Comparison of ENCODE assay signal across 22 mouse cellular contexts in the genomic region with DNA sequence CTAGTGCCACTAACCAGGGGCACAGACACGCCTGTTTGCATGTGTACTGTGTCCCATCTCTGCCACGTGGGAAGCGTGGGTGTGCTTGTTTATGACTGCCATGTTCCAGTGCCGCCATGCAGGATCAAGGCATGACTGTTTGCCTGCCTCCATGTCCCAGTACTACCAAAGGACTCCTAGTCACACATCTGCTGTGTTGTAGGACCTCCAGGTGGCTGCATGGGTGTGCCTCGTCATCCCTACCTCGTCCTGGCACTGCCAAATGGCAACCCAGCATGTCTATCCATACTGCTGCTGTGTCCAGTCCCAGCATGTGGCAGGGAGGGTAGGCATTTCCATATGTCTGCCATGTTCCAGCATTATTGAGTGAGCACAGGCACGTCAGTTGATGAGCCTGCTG. TPM values are rescaled to one million over a fixed set of nuclear protein-coding genes. Genes with fewer than 3 reads are reported as not detected.
DNase-seq lines count a peak whose midpoint lies in the region; ATAC-seq and TF ChIP-seq lines count a peak whose summit lies in the region.
"Had no signal": no experiment of that assay in that cellular context is flagged by ENCODE, and none has a peak within 500 bp of the region (broad histone marks: within the 10 kb centered on the region; RNA-seq: fewer than 3 reads in every experiment).

No protein-coding gene starts in this region.

- no peaks in the 10 kb centered on the region for H3K9me3 ChIP-seq in hindbrain, embryonic 10.5 days
- no peaks in the 10 kb centered on the region for H3K9me3 ChIP-seq in hindbrain, embryonic 11.5 days (ENCODE audit: control insufficient read depth, low read length)
- peaks cover 9% of the 10 kb centered on the region; the same call in 1 of the 2 replicates for H3K9me3 ChIP-seq in megakaryocyte, embryonic 14.5 days
- H3K9me3 ChIP-seq in G1E (replicated peaks), result peaks cover 85% of the 10 kb centered on the region
- no peaks in the 10 kb centered on the region for H3K9me3 ChIP-seq in limb, embryonic 10.5 days (replicated peaks)
- H3K9me3 ChIP-seq: embryonic facial prominence, embryonic 10.5 days; embryonic facial prominence, embryonic 12.5 days; forebrain, embryonic 13.5 days; forebrain, embryonic 15.5 days had no signal

- no peaks in the 10 kb centered on the region for H3K36me3 ChIP-seq in hindbrain, embryonic 10.5 days
- no peaks in the 10 kb centered on the region for H3K36me3 ChIP-seq in hindbrain, embryonic 11.5 days (ENCODE audit: control insufficient read depth, insufficient read depth, low read length)
- H3K36me3 ChIP-seq in megakaryocyte, embryonic 14.5 days (replicated peaks; ENCODE audit: low read length), result no peaks in the 10 kb centered on the region
- H3K36me3 ChIP-seq in G1E (replicated peaks), result no peaks in the 10 kb centered on the region
- no peaks in the 10 kb centered on the region for H3K36me3 ChIP-seq in limb, embryonic 10.5 days
- H3K36me3 ChIP-seq: embryonic facial prominence, embryonic 10.5 days; embryonic facial prominence, embryonic 12.5 days; forebrain, embryonic 15.5 days had no signal

- no peak overlapping the region for H3K4me3 ChIP-seq in hindbrain, embryonic 10.5 days
- no peak overlapping the region for H3K4me3 ChIP-seq in hindbrain, embryonic 11.5 days (ENCODE audit: low read depth, low read length)
- H3K4me3 ChIP-seq in megakaryocyte, embryonic 14.5 days (replicated peaks), result peak overlapping the region; percentile 34
- H3K4me3 ChIP-seq in G1E (ENCODE audit: low read depth, low read length), result 0 out of 2 replicates have a peak overlapping the region, but pooled peaks have one; percentile 3
- H3K4me3 ChIP-seq in limb, embryonic 10.5 days, result no peak overlapping the region
- H3K4me3 ChIP-seq: embryonic facial prominence, embryonic 10.5 days; embryonic facial prominence, embryonic 12.5 days; forebrain, embryonic 13.5 days; forebrain, embryonic 15.5 days had no signal

- TF ChIP-seq CTCF in G1E (IDR thresholded peaks at IDR 0.05; ENCODE audit: low read depth, low read length), result no peak

- peaks cover 6% of the 10 kb centered on the region for H3K4me1 ChIP-seq in hindbrain, embryonic 10.5 days (replicated peaks)
- no peaks in the 10 kb centered on the region for H3K4me1 ChIP-seq in hindbrain, embryonic 11.5 days (replicated peaks; ENCODE audit: control insufficient read depth, insufficient read depth, low read length)
- peaks cover 67% of the 10 kb centered on the region for H3K4me1 ChIP-seq in megakaryocyte, embryonic 14.5 days
- H3K4me1 ChIP-seq in G1E (ENCODE audit: insufficient read depth, low read depth, low read length), result no peaks in the 10 kb centered on the region
- H3K4me1 ChIP-seq in limb, embryonic 10.5 days, result peaks cover 5% of the 10 kb centered on the region; the same call in 1 of the 2 replicates

- peak; percentile 1 for DNase-seq in hindbrain, embryonic 10.5 days (ENCODE audit: low spot score)
- DNase-seq in hindbrain, embryonic 11.5 days (ENCODE audit: low spot score), result no peak
- DNase-seq in G1E (ENCODE audit: low spot score), result no peak
- peak; percentile 20 for DNase-seq in limb, embryonic 10.5 days (ENCODE audit: low spot score)
- DNase-seq in kidney, postnatal 25 days, result no peak
- no peak for DNase-seq in lung, postnatal 10 days
- DNase-seq: adrenal gland, adult 8-10 months; adrenal gland, postnatal 14 days; adrenal gland, postnatal 36 days; cerebellum, adult 11-12 months; cerebellum, adult 2 months; cerebellum, adult 9-10 months; cerebellum, postnatal 10 days; cerebellum, postnatal 25 days had no signal

- 85% methylated on average over 7 of the region's 7 CpGs for WGBS in hindbrain, embryonic 10.5 days
- 88% methylated on average over 7 of the region's 7 CpGs for WGBS in hindbrain, embryonic 11.5 days
- 87% methylated on average over 7 of the region's 7 CpGs for WGBS in limb, embryonic 10.5 days

- H3K27ac ChIP-seq in hindbrain, embryonic 10.5 days, result no peak overlapping the region
- no peak overlapping the region for H3K27ac ChIP-seq in hindbrain, embryonic 11.5 days (ENCODE audit: low read depth, low read length)
- no peak overlapping the region for H3K27ac ChIP-seq in limb, embryonic 10.5 days
- H3K27ac ChIP-seq: embryonic facial prominence, embryonic 10.5 days; embryonic facial prominence, embryonic 12.5 days; forebrain, embryonic 13.5 days; forebrain, embryonic 15.5 days had no signal

- H3K27me3 ChIP-seq in hindbrain, embryonic 10.5 days (ENCODE audit: insufficient read depth, poor library complexity, severe bottlenecking), result no peaks in the 10 kb centered on the region
- H3K27me3 ChIP-seq in hindbrain, embryonic 11.5 days (ENCODE audit: control insufficient read depth, insufficient read depth, low read length), result no peaks in the 10 kb centered on the region
- peaks cover 57% of the 10 kb centered on the region for H3K27me3 ChIP-seq in megakaryocyte, embryonic 14.5 days (replicated peaks)
- H3K27me3 ChIP-seq in G1E (ENCODE audit: insufficient read depth, low read length), result peaks cover 4% of the 10 kb centered on the region; the same call in 1 of the 2 replicates
- no peaks in the 10 kb centered on the region for H3K27me3 ChIP-seq in limb, embryonic 10.5 days (ENCODE audit: low read depth, poor library complexity, severe bottlenecking)
- H3K27me3 ChIP-seq: embryonic facial prominence, embryonic 12.5 days; forebrain, embryonic 13.5 days; forebrain, embryonic 15.5 days had no signal

- no peak overlapping the region for H3K9ac ChIP-seq in hindbrain, embryonic 11.5 days (ENCODE audit: low read depth, low read length)
- H3K9ac ChIP-seq: embryonic facial prominence, embryonic 12.5 days; forebrain, embryonic 13.5 days; forebrain, embryonic 15.5 days had no signal

- ATAC-seq in hindbrain, embryonic 11.5 days (ENCODE audit: low FRiP score), result no peak
- no peak for ATAC-seq in megakaryocyte, adult 5-6 weeks (ENCODE audit: poor library complexity, severe bottlenecking)
- ATAC-seq in G1E (ENCODE audit: extremely low read depth, insufficient number of reproducible peaks, low FRiP score, poor library complexity, severe bottlenecking), result no peak
- ATAC-seq: activated CD4-positive, CD25-positive, alpha-beta regulatory T cell, adult 4 months; forebrain, embryonic 13.5 days; forebrain, embryonic 15.5 days; Patski had no signal

- no peak overlapping the region for H3K4me2 ChIP-seq in hindbrain, embryonic 11.5 days (replicated peaks; ENCODE audit: low read depth, low read length)
- H3K4me2 ChIP-seq: embryonic facial prominence, embryonic 12.5 days; forebrain, embryonic 13.5 days; forebrain, embryonic 15.5 days had no signal

RNA-seq across cellular contexts. Expression of gene Gnaz, which starts 38.7 kb away (rescaled TPM):
- 9.9 and 15.0 TPM in 2 replicates for polyA plus RNA-seq in hindbrain, embryonic 10.5 days (2016; fragmentation: Nextera tagmentation; extraction: Ambion mirVana)
- 14.0 and 14.7 TPM in 2 replicates for polyA plus RNA-seq in hindbrain, embryonic 11.5 days (2014; fragmentation: Nextera tagmentation; extraction: Ambion mirVana)
- polyA plus RNA-seq in megakaryocyte, embryonic 14.5 days (2012; ENCODE audit: insufficient read depth, low replicate concordance), result 224 and 350 TPM in 2 replicates
- 0.11 TPM in 1 of 2 replicates, not detected in the other for total RNA-seq in megakaryocyte, adult 5-6 weeks (2015)
- total RNA-seq in megakaryocyte, adult 5-6 weeks (2017), result 0.18 TPM in 1 of 2 replicates, not detected in the other
- total RNA-seq in G1E (2014; fragmentation: Nextera tagmentation) (not detected in 2 replicates), G1E (2017) (0.11 TPM in 1 of 2 replicates, not detected in the other)
- polyA plus RNA-seq in G1E (2012), result 0.02 TPM in 2 replicates
- polyA plus RNA-seq in limb, embryonic 10.5 days (2016; fragmentation: Nextera tagmentation; extraction: Ambion mirVana), result 2.6 and 3.4 TPM in 2 replicates
- polyA plus RNA-seq: activated CD4-positive, CD25-positive, alpha-beta regulatory T cell, adult 4 months had no signal

Comparison
In these comparisons a context has a peak if more than half of its experiments do, and no peak if none do; other contexts are left out.
1. DNase-seq: peak in hindbrain, embryonic 10.5 days (single experiment) and limb, embryonic 10.5 days (single experiment); none in hindbrain, embryonic 11.5 days (single experiment), G1E (single experiment), kidney, postnatal 25 days (0 of 2) and lung, postnatal 10 days (single experiment).
2. H3K4me3 ChIP-seq: peak in megakaryocyte, embryonic 14.5 days (single experiment) and G1E (single experiment); none in hindbrain, embryonic 10.5 days (single experiment), hindbrain, embryonic 11.5 days (single experiment) and limb, embryonic 10.5 days (single experiment).
3. RNA of gene Gnaz, which starts 38.7 kb away (polyA plus RNA-seq): 224 to 350 TPM in megakaryocyte, embryonic 14.5 days; 9.9 to 15.0 TPM in hindbrain, embryonic 10.5 days, 14.0 to 14.7 TPM in hindbrain, embryonic 11.5 days, 2.6 to 3.4 TPM in limb, embryonic 10.5 days and 0.02 TPM in G1E; every median in the first group is over 10 times any median in the second.